Mouse (Mus musculus) granulocyte monocyte progenitor cell, adult 5-6 weeks (primary cell): ENCODE results near the gene Birc5. TPM values are rescaled to one million over a fixed set of nuclear protein-coding genes. Genes with fewer than 3 reads are reported as not detected.

ENCODE experiments used
- ATAC-seq: replicated peaks from 2 replicates; pipeline ENCODE4 v1.8.0; 2016; ENCODE audit warnings: mild to moderate bottlenecking, moderate TSS enrichment, inconsistent platforms; ENCODE audit not compliant: poor library complexity, severe bottlenecking
- total RNA-seq, 2 experiments: library from RNA; stranded (forward) in 1 of 2; stranded (reverse) in 1 of 2; fragments of 200-712, 200-1000 nt in 1 of 2; fragments of >200 nt in 1 of 2; fragmentation: Nextera tagmentation in 1 of 2; gene quantifications; 2 replicates each; pipeline ENCODE4 v1.2.3; 2014 to 2017

The Birc5 gene
- total RNA-seq, 2 experiments from 2014 or later, result 128 to 221 TPM

- ATAC-seq, result no peak
Measured at GRCm38 (mm10) chr11:117880336-117880976, 31.4 kb downstream of the Birc5 start.

DNA sequence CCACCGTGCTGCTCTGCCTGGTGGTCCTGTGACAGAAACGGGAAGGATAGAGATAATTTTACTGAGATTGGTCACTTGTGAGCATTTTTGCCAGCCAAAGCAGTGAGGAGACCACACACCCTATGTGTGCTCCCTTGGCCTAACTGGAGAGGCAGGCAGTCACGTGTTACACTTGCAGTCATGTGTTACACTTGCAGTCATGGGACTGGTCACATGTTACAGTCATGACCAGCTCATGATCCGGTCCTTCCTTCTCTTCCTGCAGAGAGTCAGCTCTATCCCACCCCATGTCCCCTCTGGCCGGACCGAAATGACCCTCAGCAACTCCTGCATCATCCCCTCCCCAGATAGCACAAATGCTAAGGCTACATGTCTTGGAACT, 31.9 kb downstream of the Birc5 start:
- no peak for ATAC-seq

DNA sequence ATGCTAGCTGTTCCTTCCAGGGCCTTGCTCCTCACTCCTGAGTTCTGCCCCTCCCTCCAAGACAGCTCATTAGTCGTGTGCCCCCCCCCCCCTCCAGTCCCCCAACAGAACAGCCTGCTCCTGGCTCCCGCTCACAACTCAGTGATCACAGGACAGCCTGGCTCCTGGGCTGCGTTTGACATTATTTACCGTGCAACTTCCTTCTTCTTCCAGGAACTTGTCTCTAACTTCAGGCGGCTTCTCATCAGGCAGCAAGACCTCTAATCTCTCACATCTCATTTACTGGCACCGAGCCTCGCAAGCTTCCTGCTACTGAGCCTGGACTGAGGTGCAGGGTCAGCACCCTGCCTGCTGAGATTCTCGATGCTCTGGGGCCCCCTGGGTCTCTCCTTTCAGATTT, 32.7 kb downstream of the Birc5 start:
- no peak; the same call in 1 of the 2 replicates for ATAC-seq

- no peak for ATAC-seq
Measured at GRCm38 (mm10) chr11:117882208-117882607, 33.2 kb downstream of the Birc5 start.

DNA sequence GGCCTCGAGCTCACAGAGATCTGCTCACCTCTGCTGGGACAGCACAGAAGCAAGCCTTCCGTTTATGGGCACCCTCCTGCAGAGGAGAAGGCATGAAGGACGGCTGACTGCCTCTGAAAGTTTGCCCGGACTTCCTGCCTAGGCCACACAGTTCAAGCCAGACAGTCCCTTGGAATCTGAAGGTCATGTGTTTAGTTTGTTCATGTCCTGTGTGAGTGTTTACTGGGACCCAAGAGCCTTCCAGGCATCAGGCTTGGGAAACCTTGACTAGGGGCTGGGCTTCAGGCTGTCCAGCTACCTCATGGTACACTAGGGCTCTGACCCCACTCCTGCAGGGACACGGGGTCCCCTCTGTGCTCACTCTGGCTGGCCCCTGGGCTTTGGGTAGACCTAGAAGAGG, 36.9 kb downstream of the Birc5 start:
- ATAC-seq, result no peak

DNA sequence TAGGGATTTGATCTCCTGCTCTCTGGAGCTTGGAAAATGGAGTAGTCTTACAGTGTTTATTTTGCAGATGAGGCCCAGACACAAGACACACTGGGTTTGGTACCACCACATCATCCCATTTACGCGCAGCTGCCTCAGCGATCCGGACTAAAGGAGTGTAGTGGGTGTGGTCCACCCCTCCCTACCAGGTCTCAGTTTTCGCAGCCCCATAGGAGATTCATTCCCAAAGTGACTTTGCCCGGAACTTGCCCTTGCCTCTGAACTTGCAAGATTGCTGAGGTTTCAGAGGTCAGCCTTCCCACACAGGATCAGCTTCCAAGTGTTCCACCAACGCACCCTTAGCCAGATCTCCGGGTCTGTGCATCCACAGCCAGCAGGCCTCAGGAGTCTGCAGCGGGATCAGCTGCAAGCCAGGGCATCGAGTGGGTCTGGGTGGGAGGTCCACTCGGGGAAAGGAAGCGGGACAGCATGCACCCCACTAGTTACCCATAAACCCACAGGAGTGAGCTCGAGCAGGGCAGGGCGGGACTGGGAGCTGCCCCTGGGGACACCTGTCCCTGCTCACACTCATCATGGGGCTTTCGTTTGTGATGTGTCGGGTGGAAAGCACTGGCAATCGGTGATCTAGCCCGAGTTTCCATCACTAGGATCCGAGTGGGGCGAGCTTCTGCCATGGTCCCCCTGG, 39.3 kb downstream of the Birc5 start:
- no peak for ATAC-seq

DNA sequence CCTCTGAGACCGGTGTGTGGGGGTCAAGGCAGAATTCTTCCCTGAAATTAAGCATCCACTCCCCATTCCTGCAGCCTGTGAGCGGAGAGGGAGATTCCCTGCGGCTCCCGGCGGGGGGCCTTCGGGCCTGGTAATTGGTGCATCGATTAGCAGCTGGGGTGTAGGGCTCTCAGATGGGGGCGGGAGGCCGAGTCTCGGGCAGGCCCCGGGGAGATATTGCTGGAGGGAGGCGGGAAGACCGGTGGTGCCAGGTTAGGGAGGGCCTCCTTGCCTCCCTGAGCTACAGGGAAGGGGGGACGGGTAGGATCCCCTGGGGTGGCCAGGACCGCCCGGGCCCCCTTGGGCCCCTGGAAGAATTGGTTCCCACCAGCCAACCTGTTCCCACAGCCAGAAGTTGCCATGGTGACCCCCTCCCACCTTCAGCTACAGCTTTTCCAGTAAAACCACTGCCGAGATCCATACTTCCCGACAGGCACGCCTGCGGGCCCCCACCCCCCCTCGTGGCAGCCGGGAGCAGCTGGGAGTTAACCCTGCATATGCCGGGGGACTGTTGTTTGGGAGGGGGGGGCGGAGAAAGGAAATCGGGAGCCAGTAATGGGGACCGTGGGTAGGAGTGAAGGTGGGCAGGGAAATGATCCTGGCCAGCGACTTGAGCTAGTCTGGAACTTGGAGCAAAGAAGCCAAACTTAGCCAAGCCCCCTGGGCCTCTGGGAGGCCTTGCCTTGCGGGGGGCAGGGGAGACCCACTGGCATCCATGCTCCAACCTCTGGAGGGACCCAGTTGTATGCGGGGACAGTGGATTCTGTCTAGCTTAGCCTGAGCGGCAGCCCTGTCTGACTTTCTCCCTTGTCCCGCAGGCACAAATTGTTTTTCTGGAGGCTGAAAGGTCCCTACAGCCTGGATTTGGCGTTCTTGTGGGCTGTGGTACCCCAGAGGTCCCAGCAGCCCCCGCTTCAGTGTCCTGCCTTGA, 40.1 kb downstream of the Birc5 start:
- no peak for ATAC-seq

- ATAC-seq, result no peak
Measured at GRCm38 (mm10) chr11:117889887-117890340, 40.9 kb downstream of the Birc5 start.

DNA sequence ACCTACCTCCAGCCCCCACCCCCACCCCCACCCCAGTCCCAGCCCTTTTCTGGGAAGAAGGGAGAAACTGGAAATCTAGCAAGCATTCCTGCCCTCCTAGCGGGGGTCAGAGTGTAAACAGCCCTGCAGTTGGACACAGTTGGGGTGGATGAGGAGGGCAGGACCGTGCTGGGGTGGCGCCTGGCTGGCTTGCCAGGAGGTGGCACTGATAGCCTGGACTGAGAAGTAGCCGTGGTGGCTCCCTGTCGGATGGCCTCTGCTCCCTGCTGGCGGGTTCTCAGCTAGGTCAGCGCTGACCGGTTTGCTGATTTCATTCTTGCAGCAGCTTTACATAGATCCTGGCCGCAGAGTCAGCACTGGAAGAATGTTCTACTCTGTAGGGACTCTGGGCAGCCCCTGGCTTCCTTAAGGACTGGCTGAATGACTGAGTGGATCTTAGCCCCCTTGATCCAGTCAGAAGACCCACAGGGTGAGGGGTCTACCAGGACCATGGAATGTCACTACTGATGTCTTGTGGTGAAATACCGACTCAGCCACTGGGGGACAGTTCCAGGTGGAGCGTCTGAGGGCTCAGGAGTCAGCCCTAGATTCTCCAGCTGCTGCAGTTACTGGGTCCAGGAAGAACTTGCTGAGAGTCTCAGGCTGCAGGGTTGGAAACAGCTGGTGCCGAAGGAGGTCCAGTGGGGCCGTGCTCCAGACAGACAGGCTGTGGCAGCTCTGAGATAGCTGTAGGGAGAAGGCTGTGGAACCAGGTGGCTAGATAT, 41.6 kb downstream of the Birc5 start:
- no peak for ATAC-seq

GRCm38 (mm10) chr11:117891581-117892175, 42.6 kb downstream of the Birc5 start:
- ATAC-seq, result 0 out of 2 replicates have a peak, but pooled peaks have one; percentile 16

DNA sequence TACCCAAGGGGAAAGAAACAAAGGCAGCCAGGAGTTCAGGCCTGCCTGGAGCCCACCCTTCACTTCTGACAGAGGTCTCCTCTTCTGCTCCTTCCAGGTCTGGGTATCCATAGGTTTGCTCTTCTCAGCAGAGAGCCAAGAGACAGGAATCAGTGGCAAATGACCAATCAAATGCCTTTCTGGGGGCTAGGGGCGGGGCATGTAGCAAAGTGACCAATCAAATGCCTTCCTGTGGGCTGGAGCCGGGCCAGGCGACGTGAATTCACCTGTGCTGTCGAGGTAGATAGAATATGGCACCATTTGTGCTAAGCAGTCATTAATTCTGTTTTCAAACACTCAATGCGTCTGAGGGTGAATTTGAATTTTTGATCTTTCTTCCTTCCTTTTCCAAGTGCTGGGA, 43.1 kb downstream of the Birc5 start:
- ATAC-seq, result no peak

GRCm38 (mm10) chr11:117894676-117895075, 45.6 kb downstream of the Birc5 start:
- ATAC-seq, result peak; percentile 45

DNA sequence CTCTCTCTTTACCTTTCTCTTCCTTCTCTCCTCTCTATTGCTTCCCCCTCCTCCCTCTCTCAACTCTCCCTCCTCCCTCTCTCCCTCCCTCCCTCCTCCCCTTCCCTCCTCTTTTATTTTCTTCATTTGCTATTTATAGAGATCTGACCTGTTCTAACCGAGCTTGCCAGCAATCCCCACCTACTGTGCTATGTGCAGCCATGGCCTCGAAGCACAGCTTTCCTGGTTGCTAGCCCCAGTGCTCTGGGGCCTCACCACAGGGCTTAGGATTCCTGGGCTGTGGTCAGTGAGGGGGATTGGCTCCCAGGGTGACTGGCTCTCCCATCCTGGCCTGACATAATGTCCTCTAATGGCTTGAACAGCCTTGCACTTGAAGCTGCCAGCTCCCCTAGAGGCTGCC, 47.5 kb downstream of the Birc5 start:
- no peak for ATAC-seq

- no peak for ATAC-seq
Measured at GRCm38 (mm10) chr11:117902282-117902681, 53.2 kb downstream of the Birc5 start.

DNA sequence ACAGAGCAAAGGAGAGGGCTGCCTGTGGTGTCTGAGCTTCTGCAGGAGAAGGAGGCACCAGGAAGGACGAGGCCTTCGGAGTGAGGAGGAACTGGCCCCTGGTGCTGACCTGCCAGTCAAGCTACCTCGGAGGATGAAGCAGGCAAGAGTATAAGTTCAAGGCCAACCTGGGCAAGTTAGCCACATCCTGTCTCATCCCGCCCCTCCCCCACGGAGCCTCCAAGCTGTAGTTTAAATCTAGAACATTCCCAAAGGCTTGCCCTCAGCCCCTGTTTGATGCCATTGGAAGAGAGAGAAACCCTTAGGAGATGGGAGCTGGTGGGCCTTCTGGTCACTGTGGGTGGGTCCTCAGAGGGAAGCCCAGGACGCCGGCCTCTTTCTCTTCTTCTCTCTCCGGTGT, 55.4 kb downstream of the Birc5 start:
- no peak for ATAC-seq

Other genes starting within 250 kb of the Birc5 start
- gene Tnrc6c, start 195.0 kb upstream of the Birc5 start, total RNA-seq (2014; fragmentation: Nextera tagmentation), result 21.9 and 24.4 TPM in 2 replicates
- gene Tnrc6c, start 195.0 kb upstream of the Birc5 start, total RNA-seq (2017), result 22.7 and 23.5 TPM in 2 replicates
- gene Tmc8, start 67.2 kb upstream of the Birc5 start, total RNA-seq (2014; fragmentation: Nextera tagmentation), result 1.5 and 3.6 TPM in 2 replicates
- 0.95 and 1.8 TPM in 2 replicates for gene Tmc8, start 67.2 kb upstream of the Birc5 start, total RNA-seq (2017)
- gene Tmc6, start 67.1 kb upstream of the Birc5 start, total RNA-seq (2014; fragmentation: Nextera tagmentation), result 32.7 and 71.6 TPM in 2 replicates
- gene Tmc6, start 67.1 kb upstream of the Birc5 start, total RNA-seq (2017), result 12.6 and 20.6 TPM in 2 replicates
- gene 6030468B19Rik, start 51.6 kb upstream of the Birc5 start, total RNA-seq (2014; fragmentation: Nextera tagmentation), result not detected in 2 replicates
- not detected in 2 replicates for gene 6030468B19Rik, start 51.6 kb upstream of the Birc5 start, total RNA-seq (2017)
- gene Gm20708, start 39.6 kb upstream of the Birc5 start, total RNA-seq (2014; fragmentation: Nextera tagmentation), result 0.53 and 0.99 TPM in 2 replicates
- 0.30 TPM in 1 of 2 replicates, not detected in the other for gene Gm20708, start 39.6 kb upstream of the Birc5 start, total RNA-seq (2017)
- gene Syngr2, start 39.6 kb upstream of the Birc5 start, total RNA-seq (2014; fragmentation: Nextera tagmentation), result 225 and 281 TPM in 2 replicates
- gene Syngr2, start 39.6 kb upstream of the Birc5 start, total RNA-seq (2017), result 152 and 176 TPM in 2 replicates
- 7.5 and 9.0 TPM in 2 replicates for gene Afmid, start 23.3 kb upstream of the Birc5 start, total RNA-seq (2014; fragmentation: Nextera tagmentation)
- 1.4 and 1.9 TPM in 2 replicates for gene Afmid, start 23.3 kb upstream of the Birc5 start, total RNA-seq (2017)
- 198 and 208 TPM in 2 replicates for gene Tk1, start 23.2 kb upstream of the Birc5 start, total RNA-seq (2014; fragmentation: Nextera tagmentation)
- 90.8 and 105 TPM in 2 replicates for gene Tk1, start 23.2 kb upstream of the Birc5 start, total RNA-seq (2017)
- not detected in 2 replicates for gene Tmem235, start 11.5 kb downstream of the Birc5 start, total RNA-seq (2014; fragmentation: Nextera tagmentation)
- gene Tmem235, start 11.5 kb downstream of the Birc5 start, total RNA-seq (2017), result not detected in 2 replicates
- 1.2 and 6.5 TPM in 2 replicates for gene Tha1, start 24.2 kb downstream of the Birc5 start, total RNA-seq (2014; fragmentation: Nextera tagmentation)
- gene Tha1, start 24.2 kb downstream of the Birc5 start, total RNA-seq (2017), result 0.10 and 2.9 TPM in 2 replicates
- 0.41 TPM in 1 of 2 replicates, not detected in the other for gene Socs3, start 120.8 kb downstream of the Birc5 start, total RNA-seq (2014; fragmentation: Nextera tagmentation)
- gene Socs3, start 120.8 kb downstream of the Birc5 start, total RNA-seq (2017), result 2.0 and 2.2 TPM in 2 replicates
- gene Pgs1, start 137.0 kb downstream of the Birc5 start, total RNA-seq (2014; fragmentation: Nextera tagmentation), result 43.1 and 44.5 TPM in 2 replicates
- gene Pgs1, start 137.0 kb downstream of the Birc5 start, total RNA-seq (2017), result 18.8 and 23.3 TPM in 2 replicates